Mouse (Mus musculus): ENCODE measurements around the gene D430019H16Rik. TPM values are rescaled to one million over a fixed set of nuclear protein-coding genes. Genes with fewer than 3 reads are reported as not detected.

Gene D430019H16Rik
- polyA plus RNA-seq, 1 experiment, result 6.7 TPM

GRCm38 (mm10) chr12:105531724-105532371, 78.2 kb downstream of the D430019H16Rik start:
- H3K27me3 ChIP-seq (ENCODE audit: control insufficient read depth, insufficient read depth, low read length), result no peaks in the 10 kb centered on the region
- WGBS, result 59% methylated on average over 8 of the region's 8 CpGs
- TF ChIP-seq CTCF (IDR thresholded peaks at IDR 0.05; ENCODE audit: borderline replicate concordance, insufficient read depth, low read depth, low read length), result no peak
- TF ChIP-seq POLR2A (IDR thresholded peaks at IDR 0.05; ENCODE audit: borderline replicate concordance, insufficient read depth, low read length), result no peak
- H3K4me3 ChIP-seq (replicated peaks; ENCODE audit: insufficient read depth, low read depth, low read length), result no peak overlapping the region
- no peaks in the 10 kb centered on the region for H3K4me1 ChIP-seq (ENCODE audit: control insufficient read depth, insufficient read depth, low read length)
- DNase-seq, result no peak
- no peak overlapping the region for H3K27ac ChIP-seq (ENCODE audit: insufficient read depth, low read length)

- H3K27ac ChIP-seq (ENCODE audit: insufficient read depth, low read length), result no peak overlapping the region
- H3K27me3 ChIP-seq (ENCODE audit: control insufficient read depth, insufficient read depth, low read length), result no peaks in the 10 kb centered on the region
- no peaks in the 10 kb centered on the region for H3K4me1 ChIP-seq (ENCODE audit: control insufficient read depth, insufficient read depth, low read length)
- DNase-seq, result no peak
- TF ChIP-seq CTCF (IDR thresholded peaks at IDR 0.05; ENCODE audit: borderline replicate concordance, insufficient read depth, low read depth, low read length), result no peak
- TF ChIP-seq POLR2A (IDR thresholded peaks at IDR 0.05; ENCODE audit: borderline replicate concordance, insufficient read depth, low read length), result no peak
- no peak overlapping the region for H3K4me3 ChIP-seq (replicated peaks; ENCODE audit: insufficient read depth, low read depth, low read length)
- WGBS, result 91% methylated on average over 4 of the region's 4 CpGs
These were observed 81.2 kb downstream of the D430019H16Rik start for GRCm38 (mm10) chr12:105534842-105535241.

- WGBS, result 32% methylated on average over 13 of the region's 13 CpGs
- no peaks in the 10 kb centered on the region for H3K27me3 ChIP-seq (ENCODE audit: control insufficient read depth, insufficient read depth, low read length)
- H3K4me1 ChIP-seq (ENCODE audit: control insufficient read depth, insufficient read depth, low read length), result no peaks in the 10 kb centered on the region
- no peak overlapping the region for H3K4me3 ChIP-seq (replicated peaks; ENCODE audit: insufficient read depth, low read depth, low read length)
- TF ChIP-seq CTCF (IDR thresholded peaks at IDR 0.05; ENCODE audit: borderline replicate concordance, insufficient read depth, low read depth, low read length), result no peak
- TF ChIP-seq POLR2A (IDR thresholded peaks at IDR 0.05; ENCODE audit: borderline replicate concordance, insufficient read depth, low read length), result no peak
- DNase-seq, result no peak
- H3K27ac ChIP-seq (ENCODE audit: insufficient read depth, low read length), result no peak overlapping the region
These were observed 82.5 kb downstream of the D430019H16Rik start for GRCm38 (mm10) chr12:105535968-105536760.

GRCm38 (mm10) chr12:105537162-105537561, 83.5 kb downstream of the D430019H16Rik start:
- no peaks in the 10 kb centered on the region for H3K27me3 ChIP-seq (ENCODE audit: control insufficient read depth, insufficient read depth, low read length)
- DNase-seq, result no peak
- H3K4me3 ChIP-seq (replicated peaks; ENCODE audit: insufficient read depth, low read depth, low read length), result no peak overlapping the region
- H3K4me1 ChIP-seq (ENCODE audit: control insufficient read depth, insufficient read depth, low read length), result no peaks in the 10 kb centered on the region
- 78% methylated on average over 5 of the region's 5 CpGs for WGBS
- H3K27ac ChIP-seq (ENCODE audit: insufficient read depth, low read length), result no peak overlapping the region
- TF ChIP-seq POLR2A (IDR thresholded peaks at IDR 0.05; ENCODE audit: borderline replicate concordance, insufficient read depth, low read length), result no peak
- TF ChIP-seq CTCF (IDR thresholded peaks at IDR 0.05; ENCODE audit: borderline replicate concordance, insufficient read depth, low read depth, low read length), result no peak

GRCm38 (mm10) chr12:105539649-105540048, 86.0 kb downstream of the D430019H16Rik start:
- WGBS, result 93% methylated on average over 10 of the region's 10 CpGs
- TF ChIP-seq POLR2A (IDR thresholded peaks at IDR 0.05; ENCODE audit: borderline replicate concordance, insufficient read depth, low read length) (no peak), CTCF (IDR thresholded peaks at IDR 0.05; ENCODE audit: borderline replicate concordance, insufficient read depth, low read depth, low read length) (no peak)
- no peak overlapping the region for H3K27ac ChIP-seq (ENCODE audit: insufficient read depth, low read length)
- no peaks in the 10 kb centered on the region for H3K4me1 ChIP-seq (ENCODE audit: control insufficient read depth, insufficient read depth, low read length)
- no peak for DNase-seq
- no peaks in the 10 kb centered on the region for H3K27me3 ChIP-seq (ENCODE audit: control insufficient read depth, insufficient read depth, low read length)
- no peak overlapping the region for H3K4me3 ChIP-seq (replicated peaks; ENCODE audit: insufficient read depth, low read depth, low read length)

- WGBS, result 76% methylated on average over 12 of the region's 12 CpGs
- Histone ChIP-seq H3K4me3 (replicated peaks; ENCODE audit: insufficient read depth, low read depth, low read length) (no peak overlapping the region), H3K27me3 (ENCODE audit: control insufficient read depth, insufficient read depth, low read length) (no peaks in the 10 kb centered on the region), H3K27ac (ENCODE audit: insufficient read depth, low read length) (no peak overlapping the region), H3K4me1 (ENCODE audit: control insufficient read depth, insufficient read depth, low read length) (peaks cover 4% of the 10 kb centered on the region; the same call in 1 of the 2 replicates)
- TF ChIP-seq POLR2A (IDR thresholded peaks at IDR 0.05; ENCODE audit: borderline replicate concordance, insufficient read depth, low read length) (no peak), CTCF (IDR thresholded peaks at IDR 0.05; ENCODE audit: borderline replicate concordance, insufficient read depth, low read depth, low read length) (no peak)
- DNase-seq, result no peak
These were observed 88.1 kb downstream of the D430019H16Rik start for GRCm38 (mm10) chr12:105541590-105542402.

GRCm38 (mm10) chr12:105542513-105542912, 88.9 kb downstream of the D430019H16Rik start:
- H3K27ac ChIP-seq (ENCODE audit: insufficient read depth, low read length), result no peak overlapping the region
- H3K27me3 ChIP-seq (ENCODE audit: control insufficient read depth, insufficient read depth, low read length), result no peaks in the 10 kb centered on the region
- no peak overlapping the region for H3K4me3 ChIP-seq (replicated peaks; ENCODE audit: insufficient read depth, low read depth, low read length)
- DNase-seq, result no peak
- WGBS, result 93% methylated on average over 3 of the region's 3 CpGs
- H3K4me1 ChIP-seq (ENCODE audit: control insufficient read depth, insufficient read depth, low read length), result peaks cover 4% of the 10 kb centered on the region; the same call in 1 of the 2 replicates
- TF ChIP-seq POLR2A (IDR thresholded peaks at IDR 0.05; ENCODE audit: borderline replicate concordance, insufficient read depth, low read length), result no peak
- no peak for TF ChIP-seq CTCF (IDR thresholded peaks at IDR 0.05; ENCODE audit: borderline replicate concordance, insufficient read depth, low read depth, low read length)

Other genes with a start within 250 kb of the D430019H16Rik start
- gene Tcl1, start 231.1 kb upstream of the D430019H16Rik start, polyA plus RNA-seq (2012; rRNA removed), result not detected in 2 replicates
- gene Tunar, start 120.0 kb upstream of the D430019H16Rik start, polyA plus RNA-seq (2012; rRNA removed), result 29.6 and 32.4 TPM in 2 replicates
- gene Bdkrb2, start 109.4 kb downstream of the D430019H16Rik start, polyA plus RNA-seq (2012; rRNA removed), result 0.68 and 0.70 TPM in 2 replicates
- 0.36 TPM in 1 of 2 replicates, not detected in the other for gene Bdkrb1, start 149.2 kb downstream of the D430019H16Rik start, polyA plus RNA-seq (2012; rRNA removed)
- gene Gskip, start 231.0 kb downstream of the D430019H16Rik start, polyA plus RNA-seq (2012; rRNA removed), result 29.4 and 31.7 TPM in 2 replicates
- gene Atg2b, start 231.4 kb downstream of the D430019H16Rik start, polyA plus RNA-seq (2012; rRNA removed), result 47.4 and 48.8 TPM in 2 replicates

Measured in cerebellum, adult 2 months (tissue).